Mouse (Mus musculus) CH12.LX (cell line): ENCODE data around the gene Ctc1. TPM values are rescaled to one million over a fixed set of nuclear protein-coding genes. Genes with fewer than 3 reads are reported as not detected.

Experiments
- DNase-seq: peaks from one replicate; pipeline ENCODE4 v3.0.0-alpha.2; 2013; ENCODE audit errors: extremely low read depth
- H3K27ac ChIP-seq: 2 replicates; pipeline ENCODE4 v1.5.1; 2012; ENCODE audit warnings: low read depth, mild to moderate bottlenecking, control low read depth, moderate library complexity; ENCODE audit not compliant: insufficient read depth
- H3K27me3 ChIP-seq: replicated peaks from 2 replicates; pipeline ENCODE3; 2012; ENCODE audit warnings: inconsistent platforms
- H3K36me3 ChIP-seq, 2 experiments: replicated peaks in 1 of 2; 2 replicates each; pipeline versions ENCODE3 to v1.6.1; 2012; ENCODE audit warnings: inconsistent platforms in 1 of 2, low read length in 1 of 2, mild to moderate bottlenecking in 1 of 2, mixed read lengths in 1 of 2, moderate library complexity in 1 of 2; ENCODE audit not compliant: control insufficient read depth in 1 of 2, insufficient read depth in 1 of 2
- H3K4me1 ChIP-seq, 2 experiments: 2 replicates each; pipeline ENCODE4 v1.6.1; 2012; ENCODE audit warnings: inconsistent platforms in 1 of 2, moderate library complexity in 1 of 2; ENCODE audit not compliant: insufficient read depth in 2 of 2, control insufficient read depth in 1 of 2
- H3K4me2 ChIP-seq: 2 replicates; pipeline ENCODE4 v1.6.1; 2012; ENCODE audit warnings: low read depth, mild to moderate bottlenecking, control low read depth; ENCODE audit not compliant: poor library complexity, insufficient read depth, severe bottlenecking
- H3K4me3 ChIP-seq, 3 experiments: fragments of 150-350 bp in 1 of 3; sonication (generic) in 1 of 3; replicated peaks in 1 of 3; 2 replicates each; pipeline versions ENCODE3 to v1.5.1; 2011 to 2012; ENCODE audit warnings: low read depth in 2 of 3, low read length in 2 of 3, mild to moderate bottlenecking in 2 of 3, moderate library complexity in 2 of 3, control low read depth in 1 of 3, improper control_type of control experiment in 1 of 3, inconsistent platforms in 1 of 3, mixed read lengths in 1 of 3; ENCODE audit not compliant: poor library complexity in 1 of 3
- H3K79me2 ChIP-seq: replicated peaks from 2 replicates; pipeline ENCODE4 v1.6.1; 2012; ENCODE audit warnings: mild to moderate bottlenecking, moderate library complexity; ENCODE audit not compliant: control insufficient read depth, poor library complexity, insufficient read depth, severe bottlenecking; ENCODE audit errors: extremely low read depth
- H3K9ac ChIP-seq: 2 replicates; pipeline ENCODE4 v1.6.1; 2012; ENCODE audit warnings: low read depth, mild to moderate bottlenecking, control low read depth, moderate library complexity; ENCODE audit not compliant: insufficient read depth
- H3K9me3 ChIP-seq: replicated peaks from 2 replicates; pipeline ENCODE3; 2012; ENCODE audit warnings: low read length, inconsistent platforms, mixed read lengths
- CTCF ChIP-seq, 2 experiments: IDR thresholded peaks in 1 of 2; conservative IDR thresholded peaks in 1 of 2; 2 replicates each; pipeline ENCODE4 v1.5.1; 2011 to 2012; ENCODE audit warnings: low read depth in 2 of 2, low read length in 2 of 2, improper control_type of control experiment in 1 of 2, inconsistent platforms in 1 of 2, mild to moderate bottlenecking in 1 of 2, moderate library complexity in 1 of 2
- E2F4 ChIP-seq: IDR thresholded peaks from 2 replicates; pipeline ENCODE4 v1.6.1; 2011; ENCODE audit warnings: low read depth, low read length, improper control_type of control experiment; ENCODE audit not compliant: insufficient replicate concordance
- ELF1 ChIP-seq: IDR thresholded peaks from 2 replicates; pipeline ENCODE4 v1.6.1; 2014; ENCODE audit warnings: low read depth, mild to moderate bottlenecking, inconsistent platforms, low read length, improper control_type of control experiment
- ETS1 ChIP-seq: conservative IDR thresholded peaks from 2 replicates; pipeline ENCODE4 v1.6.1; 2012; ENCODE audit warnings: low read depth, mild to moderate bottlenecking, inconsistent platforms, low read length, improper control_type of control experiment, moderate library complexity
- GABPA ChIP-seq: IDR thresholded peaks from 2 replicates; pipeline ENCODE4 v1.6.1; 2012; ENCODE audit warnings: low read depth, low read length, improper control_type of control experiment, inconsistent platforms; ENCODE audit not compliant: insufficient replicate concordance
- HCFC1 ChIP-seq: IDR thresholded peaks from 2 replicates; pipeline ENCODE4 v1.6.1; 2012; ENCODE audit warnings: low read depth, mild to moderate bottlenecking, inconsistent platforms, low read length, improper control_type of control experiment
- JUN ChIP-seq: IDR thresholded peaks from 2 replicates; pipeline ENCODE4 v1.6.1; 2011; ENCODE audit warnings: low read depth, mild to moderate bottlenecking, low read length, improper control_type of control experiment, moderate library complexity; ENCODE audit not compliant: insufficient read depth
- MAFK ChIP-seq: IDR thresholded peaks from 2 replicates; pipeline ENCODE4 v1.6.1; 2011; ENCODE audit warnings: low read length, improper control_type of control experiment; ENCODE audit not compliant: insufficient replicate concordance
- MAZ ChIP-seq: IDR thresholded peaks from 2 replicates; pipeline ENCODE4 v1.6.1; 2012; ENCODE audit warnings: low read depth, mild to moderate bottlenecking, inconsistent platforms, low read length, improper control_type of control experiment, moderate library complexity
- MEF2A ChIP-seq: IDR thresholded peaks from 2 replicates; pipeline ENCODE4 v1.6.1; 2014; ENCODE audit warnings: low read depth, mild to moderate bottlenecking, inconsistent platforms, low read length, improper control_type of control experiment, borderline replicate concordance
- MXI1 ChIP-seq: IDR thresholded peaks from 2 replicates; pipeline ENCODE4 v1.6.1; 2011; ENCODE audit warnings: mild to moderate bottlenecking, low read depth, low read length, improper control_type of control experiment
- NELFE ChIP-seq: IDR thresholded peaks from 2 replicates; pipeline ENCODE4 v1.6.1; 2011; ENCODE audit warnings: low read depth, low read length, improper control_type of control experiment
- NRF1 ChIP-seq: IDR thresholded peaks from 2 replicates; pipeline ENCODE4 v1.6.1; 2014; ENCODE audit warnings: low read depth, mild to moderate bottlenecking, inconsistent platforms, low read length, improper control_type of control experiment, moderate library complexity
- PAX5 ChIP-seq: IDR thresholded peaks from 2 replicates; pipeline ENCODE4 v1.6.1; 2012; ENCODE audit warnings: low read length, inconsistent platforms, mixed read lengths
- POLR2A ChIP-seq: IDR thresholded peaks from 2 replicates; pipeline ENCODE4 v1.6.1; 2011; ENCODE audit warnings: low read depth, mild to moderate bottlenecking, improper control_type of control experiment, low read length
- RAD21 ChIP-seq: IDR thresholded peaks from 2 replicates; pipeline ENCODE4 v1.6.1; 2011; ENCODE audit warnings: low read depth, mild to moderate bottlenecking, low read length, improper control_type of control experiment, moderate library complexity
- SIN3A ChIP-seq: IDR thresholded peaks from 2 replicates; pipeline ENCODE4 v1.6.1; 2012; ENCODE audit warnings: low read length, improper control_type of control experiment, inconsistent platforms
- SMC3 ChIP-seq: IDR thresholded peaks from 2 replicates; pipeline ENCODE4 v1.6.1; 2011; ENCODE audit warnings: low read depth, low read length, improper control_type of control experiment
- TCF12 ChIP-seq: IDR thresholded peaks from 2 replicates; pipeline ENCODE4 v1.6.1; 2014; ENCODE audit warnings: low read depth, mild to moderate bottlenecking, inconsistent platforms, low read length, improper control_type of control experiment
- USF1 ChIP-seq: IDR thresholded peaks from 2 replicates; pipeline ENCODE4 v1.6.1; 2014; ENCODE audit warnings: low read depth, mild to moderate bottlenecking, inconsistent platforms, low read length, improper control_type of control experiment
- USF2 ChIP-seq: conservative IDR thresholded peaks from 2 replicates; pipeline ENCODE4 v1.6.1; 2011; ENCODE audit warnings: low read depth, low read length, improper control_type of control experiment
- dilution Hi-C: fragments of 300-500 bp; cut with MboI; formaldehyde crosslinking; loops from 2 replicates; pipeline ENCODE4 v1.14.3; 2020; ENCODE audit warnings: low sequenced_read_pairs; ENCODE audit not compliant: extremely low pct_unique_long_range_greater_than_20kb, extremely low pct_ligation_motif_present
- in situ Hi-C: fragments of 300-500 bp; cut with MboI; formaldehyde crosslinking; loops from 3 replicates; pipeline ENCODE4 v1.14.3; 2019; ENCODE audit warnings: low sequenced_read_pairs, low pct_ligation_motif_present, low pct_unique_long_range_greater_than_20kb, mixed read lengths
- polyA plus RNA-seq: library from polyadenylated mRNA; unstranded; fragments of >175 nt; gene quantifications from 2 replicates; pipeline ENCODE4 v1.2.1, GENCODE M21; 2012; ENCODE audit warnings: low read depth; ENCODE audit not compliant: insufficient read length
- total RNA-seq, 2 experiments: library from RNA; depleted of rRNA; stranded (reverse); fragments of 300-350 nt in 1 of 2; fragments of >200 nt in 1 of 2; gene quantifications; 2 replicates each; pipeline ENCODE4 v1.2.3; 2012 to 2014

The Ctc1 gene
- total and polyA plus RNA-seq, 3 experiments = 20.5 to 69.8 (median 44.8) TPM

GRCm38 (mm10) chr11:68975601-68976000, 40.1 kb upstream of the Ctc1 start:
- TF ChIP-seq SMC3 (no peak), USF2 (no peak), SIN3A (no peak), ELF1 (no peak), NELFE (no peak), JUN (no peak), CTCF (conservative IDR thresholded peaks at IDR 0.05 in 1 of 2, IDR thresholded peaks at IDR 0.05 in 1 of 2; ENCODE audit: low read depth in 2 of 2, low read length in 2 of 2) (no peak), MEF2A (no peak), RAD21 (no peak), E2F4 (no peak), ETS1 (no peak), USF1 (no peak), MAFK (no peak), HCFC1 (no peak), MAZ (no peak), NRF1 (no peak), TCF12 (no peak), PAX5 (no peak), GABPA (no peak)
- H3K4me3 ChIP-seq = no peak overlapping the region
- no peak overlapping the region for H3K27ac ChIP-seq
- dilution Hi-C loops (no loop called here), in situ Hi-C loops (no loop called here)
- H3K9ac ChIP-seq = no peak overlapping the region
- H3K27me3 ChIP-seq = peaks cover 7% of the 10 kb centered on the region
- no peak for DNase-seq
- no peaks in the 10 kb centered on the region for H3K9me3 ChIP-seq
- no peak overlapping the region for H3K4me2 ChIP-seq
- no peaks in the 10 kb centered on the region for H3K79me2 ChIP-seq
- peaks cover 0 to 13% of the 10 kb centered on the region in 2 experiments for H3K36me3 ChIP-seq
- peaks cover 4 to 30% of the 10 kb centered on the region in 2 experiments for H3K4me1 ChIP-seq

- H3K79me2 ChIP-seq = no peaks in the 10 kb centered on the region
- H3K27ac ChIP-seq = no peak overlapping the region
- no peak overlapping the region for H3K4me3 ChIP-seq
- H3K4me1 ChIP-seq = peaks cover 0 to 11% of the 10 kb centered on the region in 2 experiments; a peak in 2 of 4 replicates
- no peak overlapping the region for H3K4me2 ChIP-seq
- H3K9me3 ChIP-seq = no peaks in the 10 kb centered on the region
- TF ChIP-seq MXI1 (no peak), POLR2A (no peak), MEF2A (no peak), USF1 (no peak), HCFC1 (no peak)
- H3K36me3 ChIP-seq = no peaks in the 10 kb centered on the region
- no peak overlapping the region for H3K9ac ChIP-seq
- no peak for DNase-seq
- H3K27me3 ChIP-seq = peaks cover 7% of the 10 kb centered on the region
- in situ Hi-C loops = no loop called here
- dilution Hi-C loops = no loop called here
Observed at GRCm38 (mm10) chr11:68979320-68979733, 36.4 kb upstream of the Ctc1 start.
